Mouse (Mus musculus) MEL (cell line): ENCODE data around the gene Pak1ip1. TPM values are rescaled to one million over a fixed set of nuclear protein-coding genes. Genes with fewer than 3 reads are reported as not detected.

Experiments used
- DNase-seq: peaks from one replicate; pipeline ENCODE4 v3.0.0; 2011; ENCODE audit warnings: low read depth, low spot score
- H3K27ac ChIP-seq: 2 replicates; pipeline ENCODE4 v1.5.1; 2012; ENCODE audit warnings: low read depth, mild to moderate bottlenecking, control low read depth, low read length, moderate library complexity; ENCODE audit not compliant: control insufficient read depth
- H3K27me3 ChIP-seq, 2 experiments: fragments of 150-350 bp in 1 of 2; sonication (generic) in 1 of 2; 2 replicates each; pipeline ENCODE4 v1.6.1; 2012; ENCODE audit warnings: low read length in 2 of 2, mild to moderate bottlenecking in 2 of 2, improper control_type of control experiment in 1 of 2, moderate library complexity in 1 of 2; ENCODE audit not compliant: insufficient read depth in 2 of 2, control insufficient read depth in 1 of 2
- H3K36me3 ChIP-seq, 2 experiments: 2 replicates each; pipeline ENCODE4 v1.6.1; 2012 to 2014; ENCODE audit warnings: low read length in 2 of 2, improper control_type of control experiment in 1 of 2, inconsistent platforms in 1 of 2, mild to moderate bottlenecking in 1 of 2; ENCODE audit not compliant: insufficient read depth in 2 of 2, control insufficient read depth in 1 of 2
- H3K4me1 ChIP-seq, 2 experiments: fragments of 150-350 bp in 1 of 2; sonication (generic) in 1 of 2; 2 replicates each; pipeline ENCODE4 v1.6.1; 2012; ENCODE audit warnings: low read length in 2 of 2, improper control_type of control experiment in 1 of 2, mild to moderate bottlenecking in 1 of 2; ENCODE audit not compliant: insufficient read depth in 2 of 2, control insufficient read depth in 1 of 2
- H3K4me3 ChIP-seq, 2 experiments: fragments of 150-350 bp in 1 of 2; sonication (generic) in 1 of 2; 2 replicates each; pipeline ENCODE4 v1.5.1; 2012; ENCODE audit warnings: low read depth in 2 of 2, low read length in 2 of 2, mild to moderate bottlenecking in 2 of 2, moderate library complexity in 2 of 2, control low read depth in 1 of 2, improper control_type of control experiment in 1 of 2; ENCODE audit not compliant: control insufficient read depth in 1 of 2, insufficient read depth in 1 of 2
- H3K79me2 ChIP-seq: 2 replicates; pipeline ENCODE4 v1.6.1; 2012; ENCODE audit warnings: mild to moderate bottlenecking, low read length, moderate library complexity; ENCODE audit not compliant: control insufficient read depth, poor library complexity, insufficient read depth
- H3K9ac ChIP-seq: 2 replicates; pipeline ENCODE4 v1.6.1; 2012; ENCODE audit warnings: low read depth, mild to moderate bottlenecking, control low read depth, low read length, moderate library complexity; ENCODE audit not compliant: control insufficient read depth, poor library complexity, severe bottlenecking
- H3K9me3 ChIP-seq: fragments of 150-350 bp; sonication (generic); replicated peaks from 2 replicates; pipeline ENCODE4 v1.6.1; 2012; ENCODE audit warnings: mild to moderate bottlenecking, low read length, improper control_type of control experiment, moderate library complexity; ENCODE audit not compliant: insufficient read depth
- BHLHE40 ChIP-seq: IDR thresholded peaks from 2 replicates; pipeline ENCODE4 v1.6.1; 2012; ENCODE audit warnings: low read depth, mild to moderate bottlenecking, inconsistent platforms, low read length, improper control_type of control experiment, borderline replicate concordance
- CHD1 ChIP-seq: IDR thresholded peaks from 2 replicates; pipeline ENCODE4 v1.6.1; 2012; ENCODE audit warnings: low read depth, mild to moderate bottlenecking, inconsistent platforms, low read length, improper control_type of control experiment
- CHD2 ChIP-seq: IDR thresholded peaks from 2 replicates; pipeline ENCODE4 v1.6.1; 2011; ENCODE audit warnings: low read length, improper control_type of control experiment
- CTCF ChIP-seq, 3 experiments: IDR thresholded peaks in 2 of 3; conservative IDR thresholded peaks in 1 of 3; 2 replicates each; pipeline ENCODE4 v1.5.1; 2011 to 2012; ENCODE audit warnings: low read length in 3 of 3, low read depth in 2 of 3, mild to moderate bottlenecking in 2 of 3, improper control_type of control experiment in 1 of 3, inconsistent platforms in 1 of 3, mixed read lengths in 1 of 3, moderate library complexity in 1 of 3; ENCODE audit not compliant: control insufficient read depth in 1 of 3, insufficient read depth in 1 of 3, poor library complexity in 1 of 3, severe bottlenecking in 1 of 3
- E2F4 ChIP-seq: IDR thresholded peaks from 2 replicates; pipeline ENCODE4 v1.6.1; 2011; ENCODE audit warnings: low read depth, low read length, improper control_type of control experiment, borderline replicate concordance
- ELF1 ChIP-seq: IDR thresholded peaks from 2 replicates; pipeline ENCODE4 v1.6.1; 2014; ENCODE audit warnings: low read depth, mild to moderate bottlenecking, inconsistent platforms, low read length, improper control_type of control experiment, moderate library complexity
- EP300 ChIP-seq, 2 experiments: IDR thresholded peaks; 2 replicates each; pipeline ENCODE4 v1.6.1; 2011; ENCODE audit warnings: improper control_type of control experiment in 2 of 2, low read length in 2 of 2, low read depth in 1 of 2, mild to moderate bottlenecking in 1 of 2
- GATA1 ChIP-seq: IDR thresholded peaks from 2 replicates; pipeline ENCODE4 v1.6.1; 2011; ENCODE audit warnings: low read depth, low read length, improper control_type of control experiment
- HCFC1 ChIP-seq: IDR thresholded peaks from 2 replicates; pipeline ENCODE4 v1.6.1; 2012; ENCODE audit warnings: low read depth, mild to moderate bottlenecking, inconsistent platforms, low read length, improper control_type of control experiment, moderate library complexity
- JUND ChIP-seq: IDR thresholded peaks from 2 replicates; pipeline ENCODE4 v1.6.1; 2011; ENCODE audit warnings: low read depth, mild to moderate bottlenecking, improper control_type of control experiment, low read length
- MAZ ChIP-seq: IDR thresholded peaks from 2 replicates; pipeline ENCODE4 v1.6.1; 2012; ENCODE audit warnings: low read depth, mild to moderate bottlenecking, inconsistent platforms, low read length, improper control_type of control experiment
- MEF2A ChIP-seq: IDR thresholded peaks from 2 replicates; pipeline ENCODE4 v1.6.1; 2014; ENCODE audit warnings: low read depth, mild to moderate bottlenecking, inconsistent platforms, low read length, improper control_type of control experiment; ENCODE audit not compliant: poor library complexity, insufficient replicate concordance, severe bottlenecking; ENCODE audit errors: extremely low read depth
- MXI1 ChIP-seq: IDR thresholded peaks from 2 replicates; pipeline ENCODE4 v1.6.1; 2011; ENCODE audit warnings: mild to moderate bottlenecking, low read depth, low read length, improper control_type of control experiment
- MYC ChIP-seq: IDR thresholded peaks from 2 replicates; pipeline ENCODE4 v1.6.1; 2011; ENCODE audit warnings: low read depth, mild to moderate bottlenecking, low read length, improper control_type of control experiment, moderate library complexity
- RAD21 ChIP-seq: IDR thresholded peaks from 2 replicates; pipeline ENCODE4 v1.6.1; 2011; ENCODE audit warnings: mild to moderate bottlenecking, low read depth, low read length, improper control_type of control experiment
- SIN3A ChIP-seq: IDR thresholded peaks from 2 replicates; pipeline ENCODE4 v1.6.1; 2012; ENCODE audit warnings: low read length, improper control_type of control experiment, inconsistent platforms
- SMC3 ChIP-seq: IDR thresholded peaks from 2 replicates; pipeline ENCODE4 v1.6.1; 2011; ENCODE audit warnings: low read depth, low read length, improper control_type of control experiment
- TBP ChIP-seq: IDR thresholded peaks from 2 replicates; pipeline ENCODE4 v1.8.0; 2011; ENCODE audit warnings: low read depth, low read length, improper control_type of control experiment
- TCF12 ChIP-seq: IDR thresholded peaks from 2 replicates; pipeline ENCODE4 v1.6.1; 2014; ENCODE audit warnings: low read depth, mild to moderate bottlenecking, inconsistent platforms, low read length, improper control_type of control experiment, moderate library complexity
- USF1 ChIP-seq: IDR thresholded peaks from 2 replicates; pipeline ENCODE4 v1.6.1; 2014; ENCODE audit warnings: low read depth, mild to moderate bottlenecking, inconsistent platforms, low read length, improper control_type of control experiment, moderate library complexity
- ZC3H11A ChIP-seq: IDR thresholded peaks from 2 replicates; pipeline ENCODE4 v1.6.1; 2012; ENCODE audit warnings: low read depth, mild to moderate bottlenecking, inconsistent platforms, low read length, improper control_type of control experiment
- ZNF384 ChIP-seq: IDR thresholded peaks from 2 replicates; pipeline ENCODE4 v1.6.1; 2012; ENCODE audit warnings: low read depth, mild to moderate bottlenecking, inconsistent platforms, low read length, improper control_type of control experiment
- polyA plus RNA-seq, 2 experiments: library from polyadenylated mRNA; stranded (reverse) in 1 of 2; unstranded in 1 of 2; fragments of >175 nt in 1 of 2; fragments of >200 nt in 1 of 2; gene quantifications; 2 replicates each; pipeline versions ENCODE4 v1.2.1 to v1.2.4; 2012; ENCODE audit warnings: low replicate concordance in 2 of 2, low read depth in 1 of 2; ENCODE audit not compliant: insufficient read length in 2 of 2, insufficient read depth in 1 of 2, missing spikeins in 1 of 2
- total RNA-seq: library from RNA; depleted of rRNA; stranded (reverse); fragments of 300-350 nt; gene quantifications from 2 replicates; pipeline ENCODE4 v1.2.3, GENCODE M21; 2012

Gene Pak1ip1
- total and polyA plus RNA-seq, 3 experiments = 101 to 109 TPM; not detected in 1

GRCm38 (mm10) chr13:40972976-40973375 lies 27.8 kb upstream of the Pak1ip1 start:
- Histone ChIP-seq H3K4me1 (peaks cover 2 to 10% of the 10 kb centered on the region in 2 experiments; a peak in 3 of 4 replicates), H3K79me2 (no peaks in the 10 kb centered on the region), H3K36me3 (peaks cover 0 to 4% of the 10 kb centered on the region in 2 experiments; a peak in 1 of 4 replicates), H3K27me3 (no peaks in the 10 kb centered on the region), H3K9ac (no peak overlapping the region), H3K4me3 (no peak overlapping the region), H3K27ac (no peak overlapping the region), H3K9me3 (no peaks in the 10 kb centered on the region)
- TF ChIP-seq HCFC1 = no peak
- no peak for TF ChIP-seq MAZ
- TF ChIP-seq JUND = no peak
- no peak for DNase-seq

- H3K27ac ChIP-seq = no peak overlapping the region
- H3K4me3 ChIP-seq = no peak overlapping the region
- no peaks in the 10 kb centered on the region for H3K27me3 ChIP-seq
- no peaks in the 10 kb centered on the region for H3K36me3 ChIP-seq
- H3K4me1 ChIP-seq = no peaks in the 10 kb centered on the region
- DNase-seq = peak; percentile 76
- H3K9me3 ChIP-seq = no peaks in the 10 kb centered on the region
- no peak for TF ChIP-seq TBP
- no peak for TF ChIP-seq TCF12
- TF ChIP-seq USF1 = no peak
- no peak for TF ChIP-seq CHD1
- TF ChIP-seq SIN3A = no peak
- TF ChIP-seq CTCF (IDR thresholded peaks at IDR 0.05 in 2 of 3, conservative IDR thresholded peaks at IDR 0.05 in 1 of 3; ENCODE audit: control insufficient read depth in 1 of 3, insufficient read depth in 1 of 3, low read depth in 2 of 3, low read length in 3 of 3, poor library complexity in 1 of 3, severe bottlenecking in 1 of 3) = peak; percentile 86 to 91 (median 90)
- TF ChIP-seq ZNF384 = peak; percentile 30; the same call in 1 of the 2 replicates
- TF ChIP-seq EP300 (IDR thresholded peaks at IDR 0.05; ENCODE audit: low read depth in 1 of 2, low read length in 2 of 2) = no peak
- no peak for TF ChIP-seq E2F4
- TF ChIP-seq CHD2 = no peak
- TF ChIP-seq ZC3H11A = peak; percentile 77
- no peak for TF ChIP-seq JUND
- no peak for TF ChIP-seq BHLHE40
- no peak for TF ChIP-seq GATA1
- TF ChIP-seq MYC = no peak
- peak; percentile 85 for TF ChIP-seq SMC3
- no peak for TF ChIP-seq ELF1
- peak; percentile 59 for TF ChIP-seq RAD21
- TF ChIP-seq MXI1 = no peak
- TF ChIP-seq MEF2A = no peak
- no peak overlapping the region for H3K9ac ChIP-seq
- no peaks in the 10 kb centered on the region for H3K79me2 ChIP-seq
These were observed 23.2 kb upstream of the Pak1ip1 start for GRCm38 (mm10) chr13:40977609-40978008.
